Mouse (Mus musculus): ENCODE results near the gene Morc3. TPM values are rescaled to one million over a fixed set of nuclear protein-coding genes. Genes with fewer than 3 reads are reported as not detected.
"Not testable (repeated sequence)": the region's sequence is repeated elsewhere in the genome, so short reads cannot be mapped to it uniquely, and the experiment has no call there.

Gene Morc3
- total RNA-seq, 2 experiments from 2014 or later: 38.0 to 45.6 TPM

DNA sequence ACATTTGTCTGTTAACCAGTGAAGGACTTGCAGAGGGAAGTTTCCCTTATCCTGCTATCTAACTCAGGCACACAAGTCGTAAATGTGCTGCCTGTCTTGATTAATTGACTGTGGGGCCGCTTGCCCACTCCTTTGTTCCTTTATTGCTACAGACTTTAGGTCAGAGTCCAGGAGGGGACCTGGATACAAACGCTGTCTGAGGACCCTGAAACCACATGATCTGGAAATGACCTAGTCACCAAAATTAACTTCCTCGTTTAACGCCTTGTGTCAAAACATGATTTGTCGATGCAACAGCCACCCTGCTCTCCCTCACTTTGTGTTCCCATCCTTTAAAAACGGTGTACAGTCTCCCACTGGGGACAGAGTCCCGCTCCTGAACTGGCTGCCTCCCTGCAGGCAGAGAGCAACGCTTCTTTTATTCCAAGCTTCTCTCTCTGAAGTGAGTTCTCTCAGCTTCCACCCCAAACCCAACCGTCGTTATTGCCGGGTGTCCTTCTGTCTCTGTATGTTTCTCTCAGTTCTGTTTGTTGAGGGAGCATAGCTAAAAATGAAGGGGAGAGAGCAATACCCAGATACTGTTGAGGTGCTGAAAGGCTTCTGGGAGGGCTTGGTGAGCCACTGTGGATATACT is 13.1 kb upstream of the Morc3 start:
- no peak for DNase-seq

DNA sequence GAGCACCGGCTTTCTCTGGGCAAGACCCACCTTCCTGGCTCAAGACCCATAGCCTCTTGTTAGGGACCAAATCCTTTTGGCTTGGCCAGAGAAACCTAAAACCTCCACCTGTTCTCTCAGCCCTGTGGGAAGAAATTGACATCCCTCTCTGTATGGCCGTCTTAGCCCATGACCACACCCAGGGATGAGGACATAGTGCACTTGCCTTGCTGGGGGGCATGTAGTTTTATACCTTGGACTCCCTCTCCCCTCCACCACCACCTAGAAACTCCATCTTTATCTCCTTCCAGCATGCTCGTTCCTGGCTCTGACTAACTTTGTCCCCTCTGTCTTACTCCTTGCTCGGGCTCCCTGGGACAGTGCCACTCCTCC is 12.6 kb upstream of the Morc3 start:
- no peak for DNase-seq
- intact Hi-C loops (cut with DNase I): no loop called here

More for the DNA sequence above, 13.1 kb upstream of the Morc3 start:
- intact Hi-C loops (cut with DNase I): no loop called here

GRCm38 (mm10) chr16:93820040-93820439 is 11.9 kb upstream of the Morc3 start:
- intact Hi-C loops (cut with DNase I): no loop called here

DNA sequence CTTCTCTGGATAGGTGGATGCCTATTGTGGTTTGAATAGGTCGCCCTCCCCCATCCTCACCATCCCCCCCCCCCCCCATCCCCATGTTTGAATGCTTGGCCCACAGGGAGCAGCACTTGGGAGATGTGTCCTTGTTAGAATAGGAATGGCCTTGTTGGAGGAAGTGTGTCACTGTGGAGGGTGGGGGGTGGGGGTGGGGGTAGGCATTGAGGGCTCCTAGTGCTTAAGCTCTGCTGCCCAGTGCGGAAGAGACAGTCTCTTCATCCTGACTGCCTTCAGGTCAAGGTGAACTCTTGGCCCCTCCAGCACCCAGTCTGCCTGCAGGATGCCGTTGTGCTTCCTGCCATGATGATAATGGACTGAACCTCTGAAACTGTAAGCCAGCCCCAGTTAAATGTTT is 10.2 kb upstream of the Morc3 start:
- no peak for DNase-seq
- intact Hi-C loops (cut with DNase I): no loop called here

More at GRCm38 (mm10) chr16:93820040-93820439, 11.9 kb upstream of the Morc3 start:
- no peak for DNase-seq

DNA sequence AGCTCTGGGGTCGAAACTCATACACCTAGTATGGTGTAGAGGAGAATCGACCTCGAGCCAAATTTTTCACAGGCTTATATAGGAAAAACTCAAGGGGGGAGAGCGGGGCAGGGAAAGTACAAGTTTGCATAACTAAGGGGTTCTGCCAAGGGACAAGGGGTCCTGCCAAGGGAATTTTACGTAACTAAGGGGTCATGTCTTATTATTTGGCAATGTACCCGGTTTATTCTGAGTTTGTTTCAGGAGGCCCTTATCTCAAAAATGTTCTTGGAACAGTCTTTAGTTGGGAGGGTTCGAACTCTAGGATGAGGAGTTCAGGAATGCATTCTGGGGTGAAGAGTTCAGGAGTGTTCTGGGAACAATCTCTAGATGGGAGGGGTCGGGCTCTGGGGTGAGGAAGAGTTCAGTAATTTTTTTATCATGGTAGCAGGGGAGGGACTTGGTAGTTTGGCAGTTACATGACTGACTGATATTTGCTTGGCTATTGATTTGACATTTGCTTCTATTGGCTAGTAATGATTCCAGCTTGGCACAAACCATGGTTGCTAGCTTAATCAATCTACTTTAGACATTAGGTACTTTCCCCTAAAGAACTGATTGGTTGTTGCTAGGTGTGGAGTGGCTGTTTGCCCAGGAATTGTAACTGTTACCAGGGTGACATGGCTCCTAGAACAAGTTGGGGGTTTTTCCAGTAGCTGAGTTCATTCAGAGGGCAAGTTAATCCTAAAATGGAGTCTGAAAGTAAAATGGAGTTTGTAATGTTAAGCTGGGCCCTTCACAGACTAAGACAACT is 9.3 kb upstream of the Morc3 start:
- DNase-seq; intact Hi-C loops (cut with DNase I): not testable (repeated sequence)

DNA sequence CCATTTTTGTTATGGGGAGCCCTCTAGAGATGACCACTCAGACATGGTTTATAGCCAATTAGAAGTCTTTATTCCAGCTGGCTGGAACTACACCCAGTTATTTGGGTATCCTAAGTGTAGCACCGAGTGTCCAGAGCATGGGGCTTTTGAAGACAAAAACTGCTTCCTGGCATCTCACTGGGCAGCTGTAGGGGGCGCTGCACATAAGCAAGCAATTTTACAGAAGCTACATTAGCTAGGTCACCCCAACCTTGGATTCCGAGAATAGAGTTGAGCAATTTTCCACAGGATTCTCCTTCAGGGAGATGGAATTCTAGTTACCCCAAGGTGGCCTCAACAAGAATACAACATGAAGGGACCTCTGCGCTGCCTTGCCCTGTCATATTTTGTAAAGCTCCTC is 7.1 kb upstream of the Morc3 start:
- intact Hi-C loops (cut with DNase I): no loop called here
- DNase-seq: no peak

GRCm38 (mm10) chr16:93825463-93825862 is 6.5 kb upstream of the Morc3 start:
- DNase-seq: no peak
- intact Hi-C loops (cut with DNase I): no loop called here

- no peak for DNase-seq
- intact Hi-C loops (cut with DNase I): no loop called here
Observed at GRCm38 (mm10) chr16:93826054-93826453, 5.9 kb upstream of the Morc3 start.

- DNase-seq; intact Hi-C loops (cut with DNase I): not testable (repeated sequence)
Observed at GRCm38 (mm10) chr16:93826478-93826877, 5.4 kb upstream of the Morc3 start.

- intact Hi-C loops (cut with DNase I): no loop called here
- no peak for DNase-seq
Observed at GRCm38 (mm10) chr16:93826909-93827308, 5.0 kb upstream of the Morc3 start.

GRCm38 (mm10) chr16:93829526-93829925 is 2.4 kb upstream of the Morc3 start:
- intact Hi-C loops (cut with DNase I): no loop called here
- no peak for DNase-seq

GRCm38 (mm10) chr16:93830071-93830470 is 1.9 kb upstream of the Morc3 start:
- no peak for DNase-seq
- intact Hi-C loops (cut with DNase I): no loop called here

DNA sequence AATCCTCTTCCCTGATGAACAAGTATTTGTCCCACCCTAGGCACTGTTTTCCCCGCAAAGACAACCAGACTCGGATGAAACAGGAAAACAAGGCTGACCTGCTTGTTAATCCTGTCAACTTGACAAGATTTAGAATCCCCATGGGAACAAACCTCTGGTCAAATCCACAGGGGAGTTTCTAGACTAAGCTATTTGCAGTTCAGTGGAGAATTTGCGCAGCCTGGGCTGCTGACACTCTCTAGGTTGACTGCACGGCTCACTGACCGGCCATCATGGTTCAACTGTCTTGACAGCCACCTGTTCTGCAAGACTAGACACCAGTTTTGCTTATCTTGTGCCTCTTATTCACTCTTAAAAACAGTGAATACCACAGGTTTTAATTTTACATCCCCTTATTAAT is 1.0 kb upstream of the Morc3 start:
- peak; percentile 24 for DNase-seq
- intact Hi-C loops (cut with DNase I): no loop called here

- intact Hi-C loops (cut with DNase I): no loop called here
- DNase-seq: no peak
Observed at GRCm38 (mm10) chr16:93832451-93833276, 743 bp downstream of the Morc3 start.

- DNase-seq: no peak
- intact Hi-C loops (cut with DNase I): no loop called here
Observed at GRCm38 (mm10) chr16:93833551-93833950, 1.6 kb downstream of the Morc3 start.

DNA sequence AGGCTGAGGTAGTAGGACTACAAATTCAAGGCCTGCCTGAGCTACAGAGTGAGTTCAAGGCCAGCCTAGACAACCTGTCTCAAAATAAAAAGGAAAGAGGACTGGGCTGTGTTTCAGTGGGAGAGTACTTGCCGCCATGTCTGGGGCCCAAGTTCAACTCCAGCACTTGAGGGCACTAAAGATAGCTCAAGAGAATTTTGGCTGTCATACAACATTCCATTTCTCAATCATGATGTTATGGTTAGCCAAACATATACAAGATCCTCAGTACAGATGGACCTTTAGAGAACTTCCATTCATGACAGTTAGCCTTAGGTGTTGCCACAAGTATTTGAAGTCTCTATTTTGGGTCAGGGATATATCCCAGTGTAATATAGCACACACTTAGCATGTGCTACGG is 2.2 kb downstream of the Morc3 start:
- no peak for DNase-seq
- intact Hi-C loops (cut with DNase I): no loop called here

DNA sequence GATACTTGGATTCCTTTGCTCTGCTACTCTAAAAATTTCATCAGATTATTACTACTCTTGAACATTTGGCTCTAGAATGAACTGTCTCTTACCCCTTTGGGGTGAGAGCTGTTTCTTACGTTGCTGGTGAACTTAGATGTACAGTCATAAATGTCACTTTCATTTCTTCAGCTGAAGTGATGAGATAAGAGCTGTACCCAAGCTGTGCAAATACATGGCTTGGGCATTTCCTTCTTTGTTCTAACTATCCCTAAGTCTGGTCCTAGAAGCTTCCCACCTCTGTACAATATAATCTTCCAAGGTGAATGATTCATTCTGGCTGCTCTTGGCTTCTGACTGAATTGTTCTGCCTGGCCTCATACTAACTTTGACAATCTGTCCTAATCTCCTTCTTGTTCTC is 7.1 kb downstream of the Morc3 start:
- DNase-seq: no peak
- intact Hi-C loops (cut with DNase I): no loop called here

- no peak for DNase-seq
- intact Hi-C loops (cut with DNase I): no loop called here
Observed at GRCm38 (mm10) chr16:93850527-93850926, 18.6 kb downstream of the Morc3 start.

DNA sequence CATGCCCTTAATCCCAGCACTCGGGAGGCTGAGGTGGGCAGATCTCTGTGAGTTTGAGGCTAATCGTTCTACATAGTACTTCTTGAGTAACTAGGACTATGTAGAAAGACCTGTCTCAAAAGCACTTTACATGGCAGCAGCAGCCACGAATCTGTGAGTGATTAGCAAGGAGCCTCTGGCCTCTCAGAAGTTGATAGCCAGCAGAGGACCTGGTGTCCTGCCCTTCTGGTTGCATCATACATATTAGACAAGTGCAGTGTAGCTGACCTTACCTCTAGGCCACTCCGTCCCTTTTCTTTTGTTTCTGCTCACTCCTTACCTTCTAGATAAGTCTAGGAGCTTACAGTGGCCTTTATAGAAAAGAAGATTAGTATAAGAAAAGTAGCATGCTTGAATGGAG is 28.0 kb downstream of the Morc3 start:
- intact Hi-C loops (cut with DNase I): no loop called here
- no peak for DNase-seq

GRCm38 (mm10) chr16:93860686-93861085 is 28.8 kb downstream of the Morc3 start:
- DNase-seq: no peak
- intact Hi-C loops (cut with DNase I): no loop called here

GRCm38 (mm10) chr16:93874841-93875240 is 42.9 kb downstream of the Morc3 start:
- intact Hi-C loops (cut with DNase I): no loop called here

More at GRCm38 (mm10) chr16:93874841-93875240, 42.9 kb downstream of the Morc3 start:
- no peak for DNase-seq
